Mouse (Mus musculus): ENCODE data around the gene Ireb2. TPM values are rescaled to one million over a fixed set of nuclear protein-coding genes. Genes with fewer than 3 reads are reported as not detected.
"Not testable (repeated sequence)": the region's sequence is repeated elsewhere in the genome, so short reads cannot be mapped to it uniquely, and the experiment has no call there.

The Ireb2 gene
- polyA plus RNA-seq, 1 experiment from 2014 or later = 33.4 TPM

- Histone ChIP-seq H3K36me3 (ENCODE audit: control insufficient read depth, insufficient read depth, low read length) (no peaks in the 10 kb centered on the region), H3K4me2 (no peak overlapping the region), H3K9ac (ENCODE audit: low read depth, low read length) (no peak overlapping the region), H3K4me3 (ENCODE audit: low read depth, low read length) (no peak overlapping the region), H3K4me1 (ENCODE audit: control insufficient read depth, insufficient read depth, low read length) (no peaks in the 10 kb centered on the region), H3K27me3 (ENCODE audit: control insufficient read depth, insufficient read depth, low read length) (no peaks in the 10 kb centered on the region), H3K9me3 (replicated peaks; ENCODE audit: control insufficient read depth, low read length) (no peaks in the 10 kb centered on the region), H3K27ac (ENCODE audit: low read depth, low read length) (no peak overlapping the region)
- no peak for ATAC-seq (replicated peaks; ENCODE audit: insufficient number of reproducible peaks, low FRiP score, low TSS enrichment)
- WGBS (ENCODE audit: insufficient replicate concordance) = 72% methylated on average over 1 of the region's 1 CpGs
These were observed 23.4 kb upstream of the Ireb2 start for GRCm38 (mm10) chr9:54840145-54840544.

- no peak for ATAC-seq (replicated peaks; ENCODE audit: insufficient number of reproducible peaks, low FRiP score, low TSS enrichment)
- Histone ChIP-seq H3K9me3 (replicated peaks; ENCODE audit: control insufficient read depth, low read length) (no peaks in the 10 kb centered on the region), H3K4me3 (ENCODE audit: low read depth, low read length) (no peak overlapping the region), H3K36me3 (ENCODE audit: control insufficient read depth, insufficient read depth, low read length) (no peaks in the 10 kb centered on the region), H3K9ac (ENCODE audit: low read depth, low read length) (no peak overlapping the region), H3K4me1 (ENCODE audit: control insufficient read depth, insufficient read depth, low read length) (no peaks in the 10 kb centered on the region), H3K4me2 (no peak overlapping the region), H3K27me3 (ENCODE audit: control insufficient read depth, insufficient read depth, low read length) (no peaks in the 10 kb centered on the region), H3K27ac (ENCODE audit: low read depth, low read length) (no peak overlapping the region)
- 73% methylated on average over 5 of the region's 5 CpGs for WGBS (ENCODE audit: insufficient replicate concordance)
These were observed 21.3 kb upstream of the Ireb2 start for GRCm38 (mm10) chr9:54842311-54842710.

- Histone ChIP-seq H3K9ac (ENCODE audit: low read depth, low read length) (no peak overlapping the region), H3K4me3 (ENCODE audit: low read depth, low read length) (no peak overlapping the region), H3K36me3 (ENCODE audit: control insufficient read depth, insufficient read depth, low read length) (no peaks in the 10 kb centered on the region), H3K27ac (ENCODE audit: low read depth, low read length) (no peak overlapping the region), H3K9me3 (replicated peaks; ENCODE audit: control insufficient read depth, low read length) (no peaks in the 10 kb centered on the region), H3K27me3 (ENCODE audit: control insufficient read depth, insufficient read depth, low read length) (no peaks in the 10 kb centered on the region), H3K4me1 (ENCODE audit: control insufficient read depth, insufficient read depth, low read length) (no peaks in the 10 kb centered on the region), H3K4me2 (no peak overlapping the region)
- ATAC-seq (replicated peaks; ENCODE audit: insufficient number of reproducible peaks, low FRiP score, low TSS enrichment) = no peak
- WGBS (ENCODE audit: insufficient replicate concordance) = 69% methylated on average over 6 of the region's 6 CpGs
These were observed 19.7 kb upstream of the Ireb2 start for GRCm38 (mm10) chr9:54843887-54844286.

- Histone ChIP-seq H3K27ac (ENCODE audit: low read depth, low read length) (no peak overlapping the region), H3K4me3 (ENCODE audit: low read depth, low read length) (no peak overlapping the region), H3K36me3 (ENCODE audit: control insufficient read depth, insufficient read depth, low read length) (no peaks in the 10 kb centered on the region), H3K4me1 (ENCODE audit: control insufficient read depth, insufficient read depth, low read length) (no peaks in the 10 kb centered on the region), H3K9ac (ENCODE audit: low read depth, low read length) (no peak overlapping the region), H3K27me3 (ENCODE audit: control insufficient read depth, insufficient read depth, low read length) (no peaks in the 10 kb centered on the region), H3K4me2 (no peak overlapping the region), H3K9me3 (replicated peaks; ENCODE audit: control insufficient read depth, low read length) (no peaks in the 10 kb centered on the region)
- no peak for ATAC-seq (replicated peaks; ENCODE audit: insufficient number of reproducible peaks, low FRiP score, low TSS enrichment)
- 67% methylated on average over 3 of the region's 3 CpGs for WGBS (ENCODE audit: insufficient replicate concordance)
These were observed 18.9 kb upstream of the Ireb2 start for GRCm38 (mm10) chr9:54844556-54845176.

GRCm38 (mm10) chr9:54848203-54848602 lies 15.4 kb upstream of the Ireb2 start:
- Histone ChIP-seq H3K9me3 (replicated peaks; ENCODE audit: control insufficient read depth, low read length) (no peaks in the 10 kb centered on the region), H3K27me3 (ENCODE audit: control insufficient read depth, insufficient read depth, low read length) (no peaks in the 10 kb centered on the region), H3K9ac (ENCODE audit: low read depth, low read length) (no peak overlapping the region)

GRCm38 (mm10) chr9:54853036-54853435 lies 10.6 kb upstream of the Ireb2 start:
- not testable (repeated sequence) for H3K4me3 ChIP-seq (ENCODE audit: low read depth, low read length); H3K27ac ChIP-seq (ENCODE audit: low read depth, low read length); H3K9me3 ChIP-seq (replicated peaks; ENCODE audit: control insufficient read depth, low read length); H3K4me1 ChIP-seq (ENCODE audit: control insufficient read depth, insufficient read depth, low read length); H3K9ac ChIP-seq (ENCODE audit: low read depth, low read length); H3K4me2 ChIP-seq; H3K36me3 ChIP-seq (ENCODE audit: control insufficient read depth, insufficient read depth, low read length); H3K27me3 ChIP-seq (ENCODE audit: control insufficient read depth, insufficient read depth, low read length); ATAC-seq (replicated peaks; ENCODE audit: insufficient number of reproducible peaks, low FRiP score, low TSS enrichment)
- WGBS (ENCODE audit: insufficient replicate concordance) = 73% methylated on average over 6 of the region's 6 CpGs

More at GRCm38 (mm10) chr9:54848203-54848602, 15.4 kb upstream of the Ireb2 start:
- Histone ChIP-seq H3K4me1 (ENCODE audit: control insufficient read depth, insufficient read depth, low read length) (no peaks in the 10 kb centered on the region), H3K27ac (ENCODE audit: low read depth, low read length) (no peak overlapping the region), H3K36me3 (ENCODE audit: control insufficient read depth, insufficient read depth, low read length) (no peaks in the 10 kb centered on the region), H3K4me3 (ENCODE audit: low read depth, low read length) (no peak overlapping the region), H3K4me2 (no peak overlapping the region)
- ATAC-seq (replicated peaks; ENCODE audit: insufficient number of reproducible peaks, low FRiP score, low TSS enrichment) = no peak

- Histone ChIP-seq H3K27me3 (ENCODE audit: control insufficient read depth, insufficient read depth, low read length) (no peaks in the 10 kb centered on the region), H3K4me2 (no peak overlapping the region), H3K4me3 (ENCODE audit: low read depth, low read length) (no peak overlapping the region), H3K27ac (ENCODE audit: low read depth, low read length) (no peak overlapping the region), H3K4me1 (ENCODE audit: control insufficient read depth, insufficient read depth, low read length) (no peaks in the 10 kb centered on the region), H3K9ac (ENCODE audit: low read depth, low read length) (no peak overlapping the region), H3K9me3 (replicated peaks; ENCODE audit: control insufficient read depth, low read length) (no peaks in the 10 kb centered on the region), H3K36me3 (ENCODE audit: control insufficient read depth, insufficient read depth, low read length) (no peaks in the 10 kb centered on the region)
- ATAC-seq (replicated peaks; ENCODE audit: insufficient number of reproducible peaks, low FRiP score, low TSS enrichment) = no peak
- 61% methylated on average over 4 of the region's 4 CpGs for WGBS (ENCODE audit: insufficient replicate concordance)
These were observed 10.0 kb upstream of the Ireb2 start for GRCm38 (mm10) chr9:54853619-54854018.

GRCm38 (mm10) chr9:54855638-54856037 lies 8.0 kb upstream of the Ireb2 start:
- Histone ChIP-seq H3K9me3 (replicated peaks; ENCODE audit: control insufficient read depth, low read length) (no peaks in the 10 kb centered on the region), H3K4me3 (ENCODE audit: low read depth, low read length) (no peak overlapping the region), H3K4me2 (no peak overlapping the region), H3K4me1 (ENCODE audit: control insufficient read depth, insufficient read depth, low read length) (no peaks in the 10 kb centered on the region), H3K27ac (ENCODE audit: low read depth, low read length) (no peak overlapping the region), H3K27me3 (ENCODE audit: control insufficient read depth, insufficient read depth, low read length) (no peaks in the 10 kb centered on the region), H3K9ac (ENCODE audit: low read depth, low read length) (no peak overlapping the region), H3K36me3 (ENCODE audit: control insufficient read depth, insufficient read depth, low read length) (no peaks in the 10 kb centered on the region)
- WGBS (ENCODE audit: insufficient replicate concordance) = 24% methylated on average over 6 of the region's 6 CpGs
- ATAC-seq (replicated peaks; ENCODE audit: insufficient number of reproducible peaks, low FRiP score, low TSS enrichment) = no peak

GRCm38 (mm10) chr9:54856121-54856520 lies 7.5 kb upstream of the Ireb2 start:
- no peaks in the 10 kb centered on the region for H3K27me3 ChIP-seq (ENCODE audit: control insufficient read depth, insufficient read depth, low read length)
- no peaks in the 10 kb centered on the region for H3K9me3 ChIP-seq (replicated peaks; ENCODE audit: control insufficient read depth, low read length)
- H3K36me3 ChIP-seq (ENCODE audit: control insufficient read depth, insufficient read depth, low read length) = no peaks in the 10 kb centered on the region
- no peaks in the 10 kb centered on the region for H3K4me1 ChIP-seq (ENCODE audit: control insufficient read depth, insufficient read depth, low read length)
- no peak overlapping the region for H3K27ac ChIP-seq (ENCODE audit: low read depth, low read length)
- ATAC-seq (replicated peaks; ENCODE audit: insufficient number of reproducible peaks, low FRiP score, low TSS enrichment) = no peak
- no peak overlapping the region for H3K4me2 ChIP-seq
- WGBS (ENCODE audit: insufficient replicate concordance) = 76% methylated on average over 6 of the region's 6 CpGs
- H3K9ac ChIP-seq (ENCODE audit: low read depth, low read length) = no peak overlapping the region
- no peak overlapping the region for H3K4me3 ChIP-seq (ENCODE audit: low read depth, low read length)
